Mouse (Mus musculus) erythroblast, embryonic 14.5 days (primary cell): ENCODE measurements around the gene Pde7b.

ENCODE experiments used
- GATA1 ChIP-seq: IDR thresholded peaks from 2 replicates; pipeline ENCODE4 v1.6.1; 2012; ENCODE audit warnings: low read length, inconsistent platforms, mixed read lengths
- TAL1 ChIP-seq: IDR thresholded peaks from 3 replicates; pipeline ENCODE4 v1.6.1; 2012; ENCODE audit warnings: low read length, inconsistent platforms, mixed read lengths

DNA sequence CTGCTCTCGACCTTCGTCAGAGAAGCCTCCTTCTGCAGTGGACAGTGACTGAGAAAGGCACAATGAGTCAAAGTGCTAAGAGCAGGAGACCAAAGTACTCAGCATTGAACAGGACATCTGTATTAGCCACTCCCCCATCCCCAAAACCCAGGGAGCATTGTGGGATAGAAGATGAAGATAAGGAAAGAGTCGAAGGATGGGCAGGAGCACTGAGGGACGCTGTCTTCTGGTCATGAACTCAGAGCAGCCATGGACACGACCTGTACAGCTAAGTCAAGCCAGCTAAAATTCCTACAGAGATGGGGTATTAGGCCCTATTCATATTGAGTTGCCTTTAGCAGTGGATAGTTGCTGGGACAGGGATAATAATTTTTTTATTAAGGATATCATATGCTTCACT, 321.9 kb downstream of the Pde7b start:
- TF ChIP-seq GATA1 (no peak), TAL1 (no peak)
